Mouse (Mus musculus) thymus, postnatal 4 days (tissue): ENCODE measurements around the gene Ppm1b.

Source experiments
- DNase-seq: peaks from one replicate; pipeline ENCODE4 v3.0.0; 2021

Ppm1b gene

GRCm38 (mm10) chr17:85025151-85025550 lies 68.6 kb downstream of the Ppm1b start:
- no peak for DNase-seq

GRCm38 (mm10) chr17:85026436-85026835 lies 69.9 kb downstream of the Ppm1b start:
- DNase-seq, result no peak

GRCm38 (mm10) chr17:85027247-85027646 lies 70.7 kb downstream of the Ppm1b start:
- no peak for DNase-seq

GRCm38 (mm10) chr17:85028093-85028739 lies 71.7 kb downstream of the Ppm1b start, which contains the start of gene Slc3a1:
TSS of gene Slc3a1 (plus strand) at chr17:85028376.
- DNase-seq, result no peak

- no peak for DNase-seq
These were observed 72.3 kb downstream of the Ppm1b start for GRCm38 (mm10) chr17:85028797-85029196.

GRCm38 (mm10) chr17:85030651-85031050 lies 74.1 kb downstream of the Ppm1b start:
- DNase-seq, result no peak

GRCm38 (mm10) chr17:85033087-85033486 lies 76.5 kb downstream of the Ppm1b start:
- DNase-seq, result no peak

GRCm38 (mm10) chr17:85034068-85034467 lies 77.5 kb downstream of the Ppm1b start:
- DNase-seq, result no peak

GRCm38 (mm10) chr17:85037855-85038254 lies 81.3 kb downstream of the Ppm1b start:
- no peak for DNase-seq

GRCm38 (mm10) chr17:85038311-85038710 lies 81.8 kb downstream of the Ppm1b start:
- DNase-seq, result no peak

- no peak for DNase-seq
These were observed 82.2 kb downstream of the Ppm1b start for GRCm38 (mm10) chr17:85038761-85039160.

- no peak for DNase-seq
These were observed 84.4 kb downstream of the Ppm1b start for GRCm38 (mm10) chr17:85040913-85041312.

- no peak for DNase-seq
These were observed 85.9 kb downstream of the Ppm1b start for GRCm38 (mm10) chr17:85042419-85042818.

GRCm38 (mm10) chr17:85043404-85043816 lies 86.9 kb downstream of the Ppm1b start:
- DNase-seq, result no peak

GRCm38 (mm10) chr17:85044466-85044865 lies 87.9 kb downstream of the Ppm1b start:
- no peak for DNase-seq

- DNase-seq, result peak; percentile 35
These were observed 88.6 kb downstream of the Ppm1b start for GRCm38 (mm10) chr17:85045160-85045559.

GRCm38 (mm10) chr17:85048379-85048778 lies 91.8 kb downstream of the Ppm1b start:
- no peak for DNase-seq

GRCm38 (mm10) chr17:85058276-85058675 lies 101.7 kb downstream of the Ppm1b start:
- no peak for DNase-seq

GRCm38 (mm10) chr17:85059136-85059535 lies 102.6 kb downstream of the Ppm1b start:
- DNase-seq, result no peak

- DNase-seq, result no peak
These were observed 107.0 kb downstream of the Ppm1b start for GRCm38 (mm10) chr17:85063560-85063959.

- no peak for DNase-seq
These were observed 110.8 kb downstream of the Ppm1b start for GRCm38 (mm10) chr17:85067331-85067730.

- DNase-seq, result no peak
These were observed 114.1 kb downstream of the Ppm1b start for GRCm38 (mm10) chr17:85070658-85071057.

GRCm38 (mm10) chr17:85071088-85071775 lies 114.7 kb downstream of the Ppm1b start:
- DNase-seq, result peak; percentile 30

GRCm38 (mm10) chr17:85072383-85072782 lies 115.8 kb downstream of the Ppm1b start:
- DNase-seq, result no peak

- DNase-seq, result no peak
These were observed 116.7 kb downstream of the Ppm1b start for GRCm38 (mm10) chr17:85073214-85073613.
